Mouse (Mus musculus) olfactory bulb, adult 2 months (tissue): ENCODE results near the gene Hipk2.

Experiments used
- CTCF ChIP-seq: fragments of 200-500 bp; IDR thresholded peaks from 2 replicates; pipeline ENCODE4 v1.5.1; 2012; ENCODE audit warnings: low read depth, mild to moderate bottlenecking, low read length, moderate library complexity; ENCODE audit not compliant: insufficient read depth
- POLR2A ChIP-seq: fragments of 200-500 bp; IDR thresholded peaks from 2 replicates; pipeline ENCODE4 v1.6.1; 2012; ENCODE audit warnings: mild to moderate bottlenecking, low read depth, low read length, moderate library complexity; ENCODE audit not compliant: insufficient read depth

GRCm38 (mm10) chr6:38737763-38738162 is 138.2 kb downstream of the Hipk2 start:
- TF ChIP-seq CTCF: no peak
- TF ChIP-seq POLR2A: no peak
